Mouse (Mus musculus) C3H10T1/2 (cell line): ENCODE results near the gene Olfr1138. TPM values are rescaled to one million over a fixed set of nuclear protein-coding genes. Genes with fewer than 3 reads are reported as not detected.

Source experiments
- polyA plus RNA-seq, 2 experiments: library from polyadenylated mRNA; unstranded; fragments of >200 nt; fragmentation: generic; extraction: Trizol; gene quantifications; one replicate each; pipeline ENCODE4 v1.2.1; 2012; ENCODE audit warnings: missing spikeins in 2 of 2

Gene Olfr1138
- polyA plus RNA-seq: not detected

GRCm38 (mm10) chr2:87739878-87740277 is at the start of gene Olfr1138:
Gene Olfr1138 (minus strand): TSS chr2:87739978.

GRCm38 (mm10) chr2:87779183-87779582 is 39.4 kb upstream of the Olfr1138 start, which contains the start of gene Olfr152:
Gene Olfr152 (plus strand): TSS chr2:87779483.

GRCm38 (mm10) chr2:87753891-87754290 is 14.1 kb upstream of the Olfr1138 start, which contains the start of gene Olfr1141:
Gene Olfr1141 (minus strand): TSS chr2:87753991.

GRCm38 (mm10) chr2:87743452-87743851 is 3.7 kb upstream of the Olfr1138 start, which contains the start of gene Olfr1140:
Gene Olfr1140 (plus strand): TSS chr2:87743752.

GRCm38 (mm10) chr2:87713079-87713478 is 26.7 kb downstream of the Olfr1138 start, which contains the start of gene Olfr1137:
Gene Olfr1137 (minus strand): TSS chr2:87713179.

GRCm38 (mm10) chr2:87693847-87694246 is 45.9 kb downstream of the Olfr1138 start, which contains the start of gene Olfr1136:
Gene Olfr1136 (minus strand): TSS chr2:87693947.

Other genes with a start within 250 kb of the Olfr1138 start
- gene Pramel7, start 242.9 kb downstream of the Olfr1138 start, polyA plus RNA-seq: not detected
- not detected for gene Pramel6, start 233.4 kb downstream of the Olfr1138 start, polyA plus RNA-seq
- not detected for gene Olfr153, start 208.2 kb downstream of the Olfr1138 start, polyA plus RNA-seq
- not detected for gene Olfr1128, start 194.4 kb downstream of the Olfr1138 start, polyA plus RNA-seq
- gene Olfr1129, start 166.1 kb downstream of the Olfr1138 start, polyA plus RNA-seq: not detected
- gene Olfr1130, start 133.8 kb downstream of the Olfr1138 start, polyA plus RNA-seq: not detected
- not detected for gene Olfr1131, start 112.9 kb downstream of the Olfr1138 start, polyA plus RNA-seq
- not detected for gene Olfr1132, start 102.4 kb downstream of the Olfr1138 start, polyA plus RNA-seq
- not detected for gene Olfr1133, start 92.6 kb downstream of the Olfr1138 start, polyA plus RNA-seq
- not detected for gene Olfr1134, start 81.5 kb downstream of the Olfr1138 start, polyA plus RNA-seq
- gene Olfr1135, start 66.3 kb downstream of the Olfr1138 start, polyA plus RNA-seq: not detected
- gene Olfr1136, start 46.0 kb downstream of the Olfr1138 start, polyA plus RNA-seq: not detected
- not detected for gene Olfr1137, start 26.8 kb downstream of the Olfr1138 start, polyA plus RNA-seq
- gene Olfr1140, start 3.8 kb upstream of the Olfr1138 start, polyA plus RNA-seq: not detected
- not detected for gene Olfr1141, start 14.0 kb upstream of the Olfr1138 start, polyA plus RNA-seq
- gene Olfr152, start 39.5 kb upstream of the Olfr1138 start, polyA plus RNA-seq: not detected
- not detected for gene Olfr1143, start 60.6 kb upstream of the Olfr1138 start, polyA plus RNA-seq
- not detected for gene Olfr1145, start 69.8 kb upstream of the Olfr1138 start, polyA plus RNA-seq
- gene Olfr1148, start 90.6 kb upstream of the Olfr1138 start, polyA plus RNA-seq: not detected
- gene Olfr1150-ps1, start 104.0 kb upstream of the Olfr1138 start, polyA plus RNA-seq: not detected
- gene Olfr1151, start 115.9 kb upstream of the Olfr1138 start, polyA plus RNA-seq: not detected
- not detected for gene Olfr1152, start 126.5 kb upstream of the Olfr1138 start, polyA plus RNA-seq
- gene Olfr1153, start 155.0 kb upstream of the Olfr1138 start, polyA plus RNA-seq: not detected
- gene Olfr1154, start 165.2 kb upstream of the Olfr1138 start, polyA plus RNA-seq: not detected
- not detected for gene Olfr1155, start 205.2 kb upstream of the Olfr1138 start, polyA plus RNA-seq
- gene Olfr1156, start 213.1 kb upstream of the Olfr1138 start, polyA plus RNA-seq: not detected
- not detected for gene Olfr1157, start 228.3 kb upstream of the Olfr1138 start, polyA plus RNA-seq
- gene Olfr74, start 234.7 kb upstream of the Olfr1138 start, polyA plus RNA-seq: not detected